Mouse (Mus musculus) kidney, embryonic 16.5 days (tissue): ENCODE data around the gene Rps6. TPM values are rescaled to one million over a fixed set of nuclear protein-coding genes. Genes with fewer than 3 reads are reported as not detected.

Source experiments
- ATAC-seq: fragments of 200-750 bp; cut with Nextera tagmentation; 2 replicates; pipeline ENCODE4 v1.8.0; 2017; ENCODE audit warnings: moderate TSS enrichment; ENCODE audit not compliant: low FRiP score, low TSS enrichment
- H3K27ac ChIP-seq: fragments of 300-500 bp; sonication (generic); 2 replicates; pipeline ENCODE4 v1.5.1; 2014; ENCODE audit warnings: low read length
- H3K27me3 ChIP-seq: fragments of 300-500 bp; sonication (generic); 2 replicates; pipeline ENCODE4 v1.6.1; 2014; ENCODE audit warnings: low read length, control low read depth, mixed read lengths; ENCODE audit not compliant: insufficient read depth
- H3K36me3 ChIP-seq: fragments of 300-500 bp; sonication (generic); 2 replicates; pipeline ENCODE4 v1.6.1; 2014; ENCODE audit warnings: low read length, control low read depth, mixed read lengths; ENCODE audit not compliant: insufficient read depth
- H3K4me1 ChIP-seq: fragments of 300-500 bp; sonication (generic); 2 replicates; pipeline ENCODE4 v1.6.1; 2014; ENCODE audit warnings: low read length, control low read depth, mixed read lengths; ENCODE audit not compliant: insufficient read depth
- H3K4me2 ChIP-seq: fragments of 300-500 bp; sonication (generic); replicated peaks from 2 replicates; pipeline ENCODE4 v1.6.1; 2014; ENCODE audit warnings: low read depth, low read length
- H3K4me3 ChIP-seq: fragments of 300-500 bp; sonication (generic); 2 replicates; pipeline ENCODE4 v1.5.1; 2014; ENCODE audit warnings: mild to moderate bottlenecking, low read length
- H3K9ac ChIP-seq: fragments of 300-500 bp; sonication (generic); replicated peaks from 2 replicates; pipeline ENCODE4 v1.6.1; 2014; ENCODE audit warnings: low read length
- H3K9me3 ChIP-seq: fragments of 300-500 bp; sonication (generic); 2 replicates; pipeline ENCODE4 v1.6.1; 2016; ENCODE audit warnings: low read length, control low read depth
- WGBS: fragments of 180-500 bp; shearing (Covaris S2); extraction: QIAGEN DNeasy Blood & Tissue Kit; methylation state at CpG from one replicate; pipeline ENCODE4 v1.1.7; 2014; 5-methylcytosine and 5-hydroxymethylcytosine counted together
- polyA plus RNA-seq: library from polyadenylated mRNA; unstranded; fragments of >200 nt; fragmentation: Nextera tagmentation; extraction: Ambion mirVana; gene quantifications from 2 replicates; pipeline ENCODE4 v1.2.1, GENCODE M21; 2015

The Rps6 gene
- polyA plus RNA-seq, 1 experiment from 2014 or later = 725 TPM

- H3K4me2 ChIP-seq = no peak overlapping the region
- no peaks in the 10 kb centered on the region for H3K27me3 ChIP-seq
- H3K4me1 ChIP-seq = no peaks in the 10 kb centered on the region
- 88% methylated on average over 2 of the region's 3 CpGs for WGBS
- ATAC-seq = no peak
- no peak overlapping the region for H3K9ac ChIP-seq
- no peaks in the 10 kb centered on the region for H3K9me3 ChIP-seq
- H3K27ac ChIP-seq = no peak overlapping the region
- H3K4me3 ChIP-seq = no peak overlapping the region
- 0 out of 2 replicates have a peak, but pooled peaks cover 3% of the 10 kb centered on the region for H3K36me3 ChIP-seq
These were observed 42.4 kb downstream of the Rps6 start for GRCm38 (mm10) chr4:86814850-86815249.

DNA sequence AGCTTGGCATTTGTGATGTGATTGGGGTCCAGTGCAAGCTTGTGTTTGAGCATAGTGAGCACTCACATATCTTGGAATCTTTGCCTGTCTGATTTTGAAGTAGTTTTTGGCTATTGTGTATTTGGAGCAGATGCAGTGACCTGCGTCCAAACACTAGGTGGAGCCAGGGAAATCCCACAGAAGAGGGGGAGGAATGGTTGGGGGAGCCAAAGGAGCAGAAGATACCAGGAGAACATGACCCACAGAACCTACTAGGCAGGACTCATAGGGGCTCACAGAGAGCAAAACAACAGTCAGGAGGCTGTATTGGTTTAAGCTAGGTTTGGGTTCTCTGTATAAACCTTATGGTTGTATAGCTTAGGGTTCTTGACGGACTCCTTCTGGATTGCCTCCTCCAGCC, 46.6 kb downstream of the Rps6 start:
- H3K4me3 ChIP-seq = no peak overlapping the region
- no peaks in the 10 kb centered on the region for H3K36me3 ChIP-seq
- no peak overlapping the region for H3K4me2 ChIP-seq
- ATAC-seq = no peak
- H3K4me1 ChIP-seq = no peaks in the 10 kb centered on the region
- no peak overlapping the region for H3K9ac ChIP-seq
- H3K27ac ChIP-seq = no peak overlapping the region
- 57% methylated on average over 2 of the region's 2 CpGs for WGBS
- no peaks in the 10 kb centered on the region for H3K9me3 ChIP-seq
- H3K27me3 ChIP-seq = no peaks in the 10 kb centered on the region

Other genes starting within 250 kb of the Rps6 start
- gene Haus6, start 245.4 kb downstream of the Rps6 start, polyA plus RNA-seq = 16.0 and 19.1 TPM in 2 replicates
- 68.9 and 77.0 TPM in 2 replicates for gene Plin2, start 187.4 kb downstream of the Rps6 start, polyA plus RNA-seq
- gene Dennd4c, start 108.9 kb downstream of the Rps6 start, polyA plus RNA-seq = 6.5 and 7.6 TPM in 2 replicates
- 40.6 and 42.3 TPM in 2 replicates for gene Acer2, start 17.0 kb upstream of the Rps6 start, polyA plus RNA-seq